Mouse (Mus musculus) urinary bladder, postnatal 14 days (tissue): ENCODE results near the gene Brd7.

Experiments used
- DNase-seq: peaks from one replicate; pipeline ENCODE4 v3.0.0; 2021; ENCODE audit warnings: low spot score

Brd7 gene

DNA sequence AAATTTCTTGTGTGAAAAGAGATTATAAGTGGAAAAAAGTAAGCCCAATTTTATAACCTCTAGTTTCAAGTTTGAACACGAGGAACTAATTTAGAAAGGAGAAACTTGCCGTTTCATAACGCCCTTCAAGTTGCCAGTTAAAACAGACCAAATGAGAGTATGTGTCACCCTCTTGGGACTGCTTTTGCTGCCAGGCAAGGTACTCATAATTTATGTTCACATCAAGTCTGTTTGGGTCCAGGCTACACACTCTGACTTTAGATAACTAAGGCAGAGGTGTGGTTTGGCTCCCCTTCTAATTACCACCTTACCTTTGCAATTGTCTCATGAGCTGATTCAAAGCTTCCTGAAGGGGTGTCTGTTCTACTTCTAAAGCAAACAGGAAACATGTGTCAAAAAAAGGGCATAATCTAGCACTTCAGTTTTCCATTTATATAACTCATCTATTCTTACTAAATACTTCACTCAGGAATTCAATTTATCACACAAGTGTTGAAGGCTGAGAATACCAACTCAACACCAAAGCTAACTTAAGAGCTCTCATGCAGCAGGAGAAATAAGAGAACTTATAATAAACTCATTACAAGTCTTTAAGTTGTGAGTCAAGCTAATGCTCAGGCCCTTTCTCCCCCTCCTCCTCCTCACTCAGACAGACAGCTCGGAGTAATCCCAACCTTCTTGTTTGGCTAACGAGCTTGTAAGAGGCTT lies 4.6 kb downstream of the Brd7 start:
- no peak for DNase-seq

DNA sequence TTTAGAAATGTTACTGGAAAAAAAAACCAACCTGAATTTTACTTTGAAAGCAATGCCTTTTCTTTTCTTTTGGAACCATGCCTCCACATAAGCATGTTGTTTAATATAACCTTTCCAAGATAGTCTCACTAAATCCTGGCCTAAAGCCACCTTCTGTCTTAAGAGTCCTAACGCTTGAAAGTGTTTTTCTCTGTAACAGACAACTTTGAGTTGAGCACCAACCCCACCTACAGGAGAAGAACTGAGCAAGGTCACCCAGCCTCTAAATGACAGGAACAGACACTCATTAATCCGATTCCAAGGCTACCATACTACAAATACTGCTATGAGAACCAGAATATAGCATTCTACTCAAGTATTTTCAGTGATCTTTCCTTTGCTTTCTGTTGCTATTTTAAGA lies 12.9 kb downstream of the Brd7 start:
- DNase-seq: no peak

DNA sequence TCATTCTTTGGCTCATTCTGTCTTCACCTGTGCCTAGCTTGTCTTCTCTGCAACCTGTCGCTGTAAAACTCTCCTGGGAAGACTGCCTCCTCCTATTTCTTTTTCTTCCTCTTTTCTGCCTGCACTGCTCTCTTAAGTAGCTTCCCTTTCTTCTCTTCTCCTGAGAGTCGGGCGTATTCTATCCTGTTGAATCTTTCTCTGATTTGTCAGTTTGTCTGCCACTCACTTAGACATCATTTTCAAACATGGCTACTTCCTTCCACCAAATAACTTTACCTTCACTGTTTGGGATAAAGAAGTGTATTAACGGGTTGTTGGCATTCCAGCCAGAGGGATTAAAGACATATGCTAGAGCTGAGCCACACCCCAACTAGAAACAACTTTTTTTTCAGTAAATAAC lies 20.0 kb downstream of the Brd7 start:
- DNase-seq: no peak

DNA sequence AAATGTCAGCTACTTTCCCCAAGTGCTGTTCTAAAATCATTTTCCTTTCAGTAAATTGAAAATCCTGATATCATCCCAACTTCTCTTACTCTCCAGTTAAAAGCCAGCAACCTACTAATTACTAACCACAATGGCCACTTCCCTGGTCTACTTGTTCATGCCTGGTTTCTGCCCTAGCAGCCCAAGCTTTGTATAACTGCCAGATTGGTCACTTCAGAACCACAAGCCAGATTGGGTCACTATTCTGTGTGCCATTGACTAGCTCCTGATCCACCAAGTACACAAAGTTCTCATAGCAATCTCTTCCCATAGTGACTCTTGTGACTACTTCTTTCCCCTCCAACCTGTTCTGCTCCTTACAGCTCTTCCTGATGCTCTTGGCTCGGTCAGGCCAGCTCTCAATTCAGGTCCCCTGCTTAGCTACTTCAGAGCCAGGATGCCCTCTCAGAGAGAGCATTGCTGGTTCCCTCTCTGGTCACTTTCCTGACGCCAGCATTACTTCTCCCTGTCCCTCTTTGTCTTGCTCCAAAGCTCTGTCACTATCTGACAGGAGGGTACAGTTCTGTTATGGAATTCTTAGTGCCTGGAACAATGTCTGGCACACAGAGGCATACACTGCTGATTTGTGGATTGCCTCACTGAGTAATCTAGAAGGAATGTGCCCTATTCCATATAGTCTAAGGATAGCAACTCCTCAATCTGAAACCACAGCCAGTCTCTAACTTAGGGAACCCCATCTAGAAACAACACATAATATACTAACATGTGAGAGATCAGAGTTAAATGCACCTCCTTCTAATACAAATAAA lies 21.9 kb downstream of the Brd7 start:
- no peak for DNase-seq

DNA sequence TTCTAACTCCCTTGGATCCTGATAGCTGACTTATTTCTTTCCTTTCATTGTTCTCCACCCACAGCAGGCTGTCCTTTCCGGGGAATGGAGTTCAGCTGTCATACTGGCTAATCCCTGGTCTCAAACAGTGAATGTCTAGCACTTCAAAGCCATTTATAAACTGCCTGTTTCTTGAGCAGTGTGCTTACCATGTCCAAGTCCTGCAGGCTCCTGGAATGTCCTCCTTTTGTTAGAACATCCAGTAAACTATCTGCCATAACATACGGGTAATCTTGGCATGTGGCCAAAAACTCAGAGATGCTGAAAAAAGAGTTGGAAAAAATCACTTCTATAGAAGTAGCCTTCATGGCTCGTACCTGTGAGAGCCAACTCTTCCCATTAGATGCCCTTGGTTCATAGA lies 22.8 kb downstream of the Brd7 start:
- DNase-seq: no peak

DNA sequence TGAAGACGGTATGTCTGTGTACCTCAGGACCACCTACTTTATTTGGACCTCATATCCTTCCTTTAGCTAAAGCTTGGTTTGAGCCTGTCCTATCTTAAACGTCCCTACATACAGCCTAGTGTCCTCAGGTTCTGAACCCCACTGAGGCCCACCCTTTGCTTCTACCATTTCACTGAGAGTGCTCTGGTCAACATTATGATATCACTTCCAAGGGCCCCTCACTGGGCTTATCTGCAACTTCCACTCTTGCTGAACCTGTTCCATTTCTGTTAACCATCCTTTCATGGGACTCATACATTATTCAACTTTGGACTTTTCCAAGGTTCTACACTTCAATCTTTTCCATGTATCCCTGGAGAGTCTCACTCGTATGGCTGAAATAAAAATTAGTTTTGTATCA lies 27.0 kb downstream of the Brd7 start:
- no peak for DNase-seq

DNA sequence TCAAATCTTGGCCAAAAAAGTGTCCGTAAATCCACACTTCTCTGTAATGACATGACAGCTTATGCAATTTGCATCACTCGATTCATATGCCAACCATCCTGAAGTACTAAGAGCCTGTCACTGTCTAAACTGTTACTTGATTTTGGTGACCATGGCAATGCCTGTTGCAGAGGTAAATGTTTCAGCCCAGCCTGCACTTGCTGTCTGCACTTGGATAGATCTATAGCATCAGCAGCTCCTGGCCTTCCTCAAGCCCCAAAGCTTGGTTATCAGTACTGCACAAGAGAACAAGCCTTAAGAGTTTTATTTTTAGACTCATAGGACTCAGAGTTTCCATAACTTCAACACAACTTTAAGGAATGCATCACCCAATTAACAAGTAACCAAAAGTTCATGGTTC lies 27.6 kb downstream of the Brd7 start:
- no peak for DNase-seq

DNA sequence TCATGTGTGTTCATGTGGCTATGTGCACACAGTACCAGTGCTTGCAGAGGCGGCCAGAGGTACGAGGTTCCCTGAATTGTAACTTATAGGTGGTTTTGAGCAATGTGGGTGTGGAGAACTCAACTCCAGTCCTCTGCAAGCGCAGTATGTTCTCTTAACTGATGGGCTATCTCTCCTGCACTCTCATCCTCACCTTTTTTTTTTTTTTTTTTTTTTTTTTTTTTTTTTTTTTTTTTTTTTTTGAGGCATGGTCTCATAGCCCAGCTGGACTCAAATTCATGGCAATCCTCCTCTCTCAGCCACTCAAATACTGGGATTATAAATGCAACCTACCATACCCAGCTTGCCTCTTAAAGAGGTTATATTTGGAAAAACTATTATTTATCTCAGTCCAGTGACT lies 31.2 kb downstream of the Brd7 start:
- no peak for DNase-seq

DNA sequence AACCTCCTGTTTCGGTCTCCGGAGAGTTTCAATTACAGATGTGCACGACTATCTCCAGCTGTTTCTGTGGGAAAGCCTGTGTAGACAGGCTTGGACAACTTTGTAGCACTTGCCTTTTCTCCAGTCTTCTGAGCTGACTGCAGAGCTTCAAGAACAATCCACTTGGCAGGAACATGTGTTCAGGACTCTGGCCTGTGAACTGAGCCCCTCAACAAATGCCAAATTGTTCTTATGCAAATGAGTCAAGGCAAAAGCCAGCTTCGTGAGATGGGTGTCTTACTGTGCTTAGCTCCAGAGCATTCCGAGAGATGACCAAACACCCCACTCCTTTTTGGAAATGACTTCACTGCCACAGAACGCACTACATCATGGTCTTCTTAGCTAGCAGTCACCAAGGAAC lies 33.3 kb downstream of the Brd7 start:
- no peak for DNase-seq

DNA sequence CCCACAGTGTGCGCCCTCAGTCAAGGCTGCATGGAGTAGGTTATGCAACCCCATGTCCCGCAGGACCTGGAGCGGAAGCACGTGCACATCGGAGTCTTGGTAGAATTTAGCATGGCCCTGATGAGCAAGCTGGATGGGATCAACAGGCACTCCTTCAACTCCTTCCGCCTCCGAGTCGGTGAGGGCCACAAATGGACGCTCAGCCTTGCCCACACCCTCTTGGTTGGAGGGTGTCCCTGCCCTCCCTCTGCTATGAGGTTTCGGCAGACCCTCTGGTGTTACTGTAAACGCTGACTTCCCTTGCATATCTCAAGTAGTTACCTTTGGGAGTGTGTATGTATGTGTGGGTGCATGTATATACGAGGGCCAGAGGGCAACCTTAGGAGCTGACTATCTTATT lies 35.7 kb downstream of the Brd7 start:
- no peak for DNase-seq

DNA sequence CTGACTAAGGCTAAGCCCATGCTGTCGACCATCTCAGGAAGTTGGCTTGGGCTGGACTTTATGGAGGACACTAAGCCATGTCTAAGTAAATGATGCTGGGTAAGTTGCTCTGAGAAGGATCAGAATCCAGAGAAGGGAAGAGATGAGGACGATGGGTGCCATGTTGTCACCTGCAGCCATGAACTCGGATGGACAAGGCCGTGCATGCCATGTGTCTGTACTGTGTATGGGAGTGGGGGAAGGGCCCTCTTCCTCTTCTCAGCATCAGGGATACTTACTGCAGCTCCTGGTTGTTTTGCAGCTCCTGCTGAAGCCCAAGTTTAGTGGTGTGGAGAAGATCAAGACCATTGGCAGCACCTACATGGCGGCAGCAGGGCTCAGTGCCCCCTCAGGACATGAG lies 36.2 kb downstream of the Brd7 start:
- DNase-seq: no peak

DNA sequence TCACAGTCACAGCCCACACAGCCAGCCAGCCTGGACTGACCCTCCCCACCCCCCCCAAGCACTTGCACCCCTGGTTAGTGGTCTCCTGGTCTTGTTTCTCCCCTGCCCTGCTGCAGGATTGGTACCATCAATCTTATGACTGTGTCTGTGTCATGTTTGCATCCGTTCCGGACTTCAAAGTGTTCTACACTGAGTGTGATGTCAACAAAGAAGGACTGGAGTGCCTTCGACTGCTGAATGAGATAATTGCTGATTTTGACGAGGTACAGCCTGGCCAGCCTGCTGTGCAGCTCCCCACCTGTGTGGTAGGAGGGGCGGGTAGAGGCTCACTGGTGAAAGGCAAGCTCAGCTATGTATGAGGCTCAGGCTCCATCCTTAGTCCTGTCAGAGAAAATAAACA lies 36.7 kb downstream of the Brd7 start:
- DNase-seq: no peak

DNA sequence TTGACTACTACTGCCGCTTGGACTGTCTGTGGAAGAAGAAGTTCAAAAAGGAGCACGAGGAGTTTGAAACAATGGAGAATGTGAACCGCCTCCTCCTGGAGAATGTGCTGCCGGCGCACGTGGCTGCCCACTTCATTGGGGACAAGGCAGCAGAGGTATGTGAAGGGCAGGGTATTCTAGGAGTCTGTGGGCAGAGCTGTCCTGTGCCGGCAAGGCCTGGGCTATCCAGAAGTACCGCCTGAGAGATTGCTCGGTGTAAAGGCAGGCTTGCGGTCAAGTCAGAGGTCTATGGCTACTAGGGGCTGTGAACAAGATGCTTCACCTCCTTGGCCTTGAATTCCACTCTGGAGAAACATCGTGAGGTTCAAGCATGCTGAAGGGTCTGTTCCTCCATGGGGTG lies 37.2 kb downstream of the Brd7 start:
- no peak for DNase-seq

DNA sequence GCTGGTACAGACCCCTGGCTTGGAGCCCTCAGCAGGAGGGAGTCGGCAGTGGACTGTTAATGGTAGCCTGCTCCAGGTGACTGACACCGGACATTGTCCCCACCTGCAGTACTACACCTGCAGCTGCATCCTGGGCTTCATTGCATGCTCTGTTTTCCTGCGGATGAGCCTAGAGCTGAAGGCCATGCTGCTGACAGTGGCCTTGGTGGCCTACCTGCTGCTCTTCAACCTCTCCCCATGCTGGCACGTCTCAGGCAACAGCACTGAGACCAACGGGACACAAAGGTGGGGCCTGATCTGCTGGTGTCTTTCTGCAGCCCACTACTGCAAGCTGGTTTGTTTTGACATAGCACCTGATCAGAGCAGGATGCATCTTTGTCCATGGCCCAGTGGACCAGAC lies 38.5 kb downstream of the Brd7 start:
- no peak for DNase-seq

DNA sequence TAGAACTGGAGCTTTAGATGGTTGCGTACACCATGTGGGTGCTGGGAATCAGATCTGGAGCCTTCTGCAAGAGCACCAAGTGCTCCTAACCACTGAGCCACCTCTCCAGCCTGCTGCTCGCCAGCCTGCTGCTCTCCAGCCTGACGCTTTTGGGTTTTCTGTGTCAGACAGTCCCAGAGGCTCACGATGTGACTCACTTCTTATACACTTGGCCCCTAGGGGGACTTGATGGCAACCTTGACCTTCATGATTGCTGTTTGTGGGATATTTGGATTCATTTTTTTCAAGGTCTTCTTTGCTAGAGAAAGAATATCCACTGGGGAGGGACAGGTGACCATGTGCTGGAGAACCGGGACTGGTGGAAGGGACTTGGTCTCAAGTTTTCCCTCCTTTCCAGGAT lies 40.6 kb downstream of the Brd7 start:
- no peak for DNase-seq

DNA sequence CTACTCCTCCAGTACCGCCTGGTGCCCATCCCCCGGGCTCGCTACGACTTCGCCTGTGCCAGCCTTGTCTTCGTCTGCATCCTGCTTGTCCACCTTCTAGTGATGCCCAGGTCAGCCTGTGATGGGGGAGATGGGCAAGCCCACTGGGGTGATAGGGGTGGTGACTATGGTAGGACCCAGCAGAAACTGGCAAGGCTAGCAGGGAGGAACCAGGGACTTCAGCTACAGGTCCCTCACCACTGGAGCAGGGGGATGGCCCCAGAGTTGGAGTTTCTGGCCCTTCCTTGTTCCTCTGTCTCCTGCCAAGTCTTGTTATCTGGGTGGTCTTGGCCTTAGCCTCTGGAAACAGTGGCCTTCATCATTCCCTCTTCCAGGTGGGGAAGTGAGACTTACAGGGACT lies 41.9 kb downstream of the Brd7 start:
- no peak for DNase-seq

DNA sequence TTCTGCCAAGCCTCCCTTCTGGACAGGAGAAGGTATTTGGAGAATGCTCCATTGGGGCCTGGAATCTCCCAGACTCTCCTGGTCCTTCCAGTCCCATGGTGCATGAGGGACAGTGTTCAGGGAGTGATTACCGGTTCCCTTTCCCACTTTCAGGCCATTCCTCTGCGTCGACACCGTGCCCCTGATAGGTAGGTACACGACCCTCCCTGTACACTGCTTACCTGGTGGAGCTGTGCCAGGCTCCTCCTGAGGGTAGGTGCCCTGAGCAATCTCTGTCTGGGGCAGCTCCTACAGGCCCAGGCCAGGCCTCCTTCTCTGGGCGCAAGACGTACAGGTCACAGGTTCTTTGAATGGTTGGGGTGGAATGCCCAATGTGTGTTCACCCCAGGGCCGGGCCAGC lies 43.8 kb downstream of the Brd7 start:
- DNase-seq: no peak

DNA sequence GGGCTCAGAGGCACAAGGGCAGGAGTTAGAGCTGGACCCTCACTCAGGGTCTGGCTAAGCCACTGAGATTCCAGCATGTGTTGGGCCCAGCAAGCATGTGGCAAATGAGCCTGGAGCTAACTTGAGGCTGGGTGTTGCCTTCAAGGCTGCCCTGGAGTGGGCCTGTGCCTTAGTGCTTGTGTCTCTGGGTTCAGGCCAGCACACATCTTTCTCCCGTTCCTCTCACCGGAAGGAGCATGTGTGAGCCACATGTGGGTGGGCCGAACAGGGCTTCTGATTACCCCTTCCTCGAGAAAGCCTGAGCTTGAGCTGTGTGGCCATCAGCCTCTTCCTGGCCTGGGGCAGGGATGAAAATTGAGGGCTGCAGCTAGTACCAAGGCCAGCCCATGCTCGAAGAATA lies 44.7 kb downstream of the Brd7 start:
- no peak for DNase-seq

DNA sequence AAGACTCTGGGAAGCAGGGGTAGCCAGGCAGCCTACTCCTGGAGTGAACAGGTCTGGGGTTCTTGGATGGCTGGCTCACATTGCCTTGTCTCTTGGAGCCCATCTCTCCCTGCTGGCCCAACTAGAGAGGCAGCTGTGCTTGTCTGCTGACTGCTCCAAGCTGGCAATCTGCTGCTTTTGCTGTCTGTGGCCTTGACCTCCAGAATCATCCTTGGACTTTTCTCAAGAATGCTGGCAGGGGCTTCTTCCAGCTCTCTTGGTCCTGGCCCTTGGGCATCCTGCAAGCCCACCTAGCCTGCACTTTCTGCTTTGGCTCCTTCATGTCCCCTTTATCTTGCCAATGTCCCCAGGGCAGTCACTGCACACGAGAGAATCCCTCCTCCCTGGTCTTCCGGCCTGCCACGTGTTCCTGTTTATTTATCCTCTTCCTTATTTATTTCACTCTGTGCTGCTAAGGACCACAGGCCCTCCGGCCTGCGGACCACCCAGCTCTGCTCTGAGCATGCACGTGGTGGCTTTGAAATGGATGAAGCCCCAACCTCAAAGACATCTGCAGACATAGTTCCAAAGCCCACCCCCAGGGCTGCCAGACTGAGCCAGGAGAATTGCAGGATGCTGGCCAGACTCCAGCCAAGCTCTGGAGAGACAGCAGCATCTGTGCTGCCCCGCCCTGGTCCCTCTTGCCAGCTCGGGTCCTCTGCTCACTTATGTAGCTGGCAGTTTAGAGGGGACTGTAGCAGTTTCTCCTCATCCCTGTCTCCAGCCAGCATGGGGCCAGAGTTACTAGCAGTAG lies 45.7 kb downstream of the Brd7 start:
- peak; percentile 72 for DNase-seq

DNA sequence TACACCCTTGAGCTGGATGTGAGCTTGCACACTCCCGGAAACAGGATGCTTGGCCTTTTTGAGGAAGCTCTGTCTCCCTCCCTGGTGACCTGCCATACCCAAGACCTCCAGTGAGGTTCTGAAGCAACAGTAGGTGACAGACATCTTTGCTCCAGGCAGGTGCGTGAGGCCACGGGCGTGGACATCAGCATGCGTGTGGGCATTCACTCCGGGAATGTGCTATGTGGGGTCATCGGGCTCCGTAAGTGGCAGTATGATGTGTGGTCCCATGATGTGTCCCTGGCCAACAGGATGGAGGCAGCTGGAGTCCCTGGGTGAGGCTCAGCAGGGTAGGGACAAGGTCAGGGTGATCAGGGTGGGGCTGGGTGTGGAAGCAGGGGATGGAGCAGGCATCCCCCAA lies 46.7 kb downstream of the Brd7 start:
- DNase-seq: no peak

DNA sequence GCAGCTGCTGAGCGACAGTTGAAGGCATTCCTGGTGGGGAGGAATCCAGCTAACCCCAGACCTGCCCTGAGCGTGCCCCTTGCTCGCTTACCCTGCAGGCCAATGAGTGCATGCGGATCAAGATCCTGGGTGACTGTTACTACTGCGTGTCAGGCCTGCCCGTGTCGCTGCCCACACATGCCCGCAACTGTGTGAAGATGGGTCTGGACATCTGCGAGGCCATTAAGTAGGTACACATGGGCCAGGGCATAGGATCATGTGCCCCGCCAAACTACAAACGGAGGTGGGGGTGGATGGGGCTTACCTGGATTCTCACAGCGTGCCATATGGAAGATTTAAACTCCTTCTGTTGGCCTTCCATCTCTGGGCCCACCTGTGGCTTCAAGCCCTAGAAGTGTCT lies 48.0 kb downstream of the Brd7 start:
- DNase-seq: no peak

DNA sequence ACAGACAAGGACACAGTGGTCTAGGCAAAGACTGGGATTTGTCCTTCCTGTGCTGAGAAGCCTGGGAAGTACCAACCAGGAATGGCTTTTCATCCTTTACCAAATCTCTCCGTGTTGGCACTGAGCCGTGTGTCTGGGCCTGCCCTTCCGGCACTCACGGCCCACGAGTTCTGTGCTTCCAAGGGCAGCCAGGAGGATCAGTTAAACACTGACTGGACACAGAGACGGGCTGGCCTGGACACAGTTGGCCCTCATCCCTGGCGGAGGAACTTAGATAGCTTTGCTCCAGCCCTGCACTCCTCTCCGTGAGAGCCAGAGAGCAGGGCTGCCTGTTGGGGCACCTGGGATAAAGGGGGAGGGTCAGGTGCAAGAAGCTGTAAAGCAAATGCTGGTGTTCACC lies 49.0 kb downstream of the Brd7 start:
- peak; percentile 68 for DNase-seq

DNA sequence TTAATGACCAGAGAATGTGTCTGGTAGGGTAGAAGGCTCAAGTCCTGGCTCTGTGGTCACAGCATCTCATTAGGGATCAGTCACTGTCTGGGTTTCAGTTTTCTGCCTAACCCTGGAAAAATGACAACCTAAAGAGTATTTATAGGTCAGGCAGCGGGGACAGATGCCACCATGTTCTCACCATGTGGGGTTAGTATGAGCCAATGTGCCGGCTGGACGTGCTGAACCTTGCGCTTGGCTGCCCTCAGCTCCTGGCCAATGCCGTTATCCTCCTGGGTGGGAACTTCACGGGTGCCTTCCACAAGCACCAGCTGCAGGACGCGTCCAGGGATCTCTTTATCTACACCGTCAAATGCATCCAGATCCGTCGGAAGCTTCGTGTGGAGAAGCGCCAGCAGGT lies 51.7 kb downstream of the Brd7 start:
- no peak for DNase-seq
